Mouse (Mus musculus): ENCODE measurements around the gene Taar8b. TPM values are rescaled to one million over a fixed set of nuclear protein-coding genes. Genes with fewer than 3 reads are reported as not detected.

Taar8b gene
- polyA plus RNA-seq, 2 experiments = not detected

- no peak overlapping the region for H3K4me3 ChIP-seq (replicated peaks; ENCODE audit: low read length)
- no peak overlapping the region for H3K4me2 ChIP-seq (replicated peaks; ENCODE audit: low read depth, low read length, severe bottlenecking)
- no peak overlapping the region for H3K9ac ChIP-seq (ENCODE audit: low read depth, low read length, severe bottlenecking)
- DNase-seq (ENCODE audit: low spot score) (no peak), ATAC-seq (ENCODE audit: low FRiP score, low read depth) (no peak)
- no peaks in the 10 kb centered on the region for H3K36me3 ChIP-seq (ENCODE audit: control insufficient read depth, insufficient read depth, low read length)
- no peaks in the 10 kb centered on the region for H3K4me1 ChIP-seq (ENCODE audit: control insufficient read depth, insufficient read depth, low read length)
- no peaks in the 10 kb centered on the region for H3K27me3 ChIP-seq (ENCODE audit: control insufficient read depth, insufficient read depth, low read length)
- no peak for TF ChIP-seq POLR2A (IDR thresholded peaks at IDR 0.05; ENCODE audit: borderline replicate concordance, extremely low read depth, insufficient read depth, insufficient read length)
- 75% methylated on average over 3 of the region's 3 CpGs for WGBS
- no peak overlapping the region for H3K27ac ChIP-seq (replicated peaks; ENCODE audit: low read depth, low read length)
- no peaks in the 10 kb centered on the region for H3K9me3 ChIP-seq (ENCODE audit: control insufficient read depth, low read length)
Measured at GRCm38 (mm10) chr10:24058986-24059385, 33.1 kb downstream of the Taar8b start.

GRCm38 (mm10) chr10:24052039-24052438 lies 40.1 kb downstream of the Taar8b start:
- 65% methylated on average over 5 of the region's 5 CpGs for WGBS

GRCm38 (mm10) chr10:24049210-24049609 lies 42.9 kb downstream of the Taar8b start, which contains the start of gene Taar7f:
TSS of gene Taar7f (plus strand) at chr10:24049510.
- H3K27me3 ChIP-seq (ENCODE audit: control insufficient read depth, insufficient read depth, low read length) = no peaks in the 10 kb centered on the region
- H3K4me1 ChIP-seq (ENCODE audit: control insufficient read depth, insufficient read depth, low read length) = no peaks in the 10 kb centered on the region
- no peak within 1 kb of the TSS for H3K4me3 ChIP-seq (replicated peaks; ENCODE audit: low read length)
- no peak within 1 kb of the TSS for H3K9ac ChIP-seq (ENCODE audit: low read depth, low read length, severe bottlenecking)
- no peak within 1 kb of the TSS for H3K27ac ChIP-seq (replicated peaks; ENCODE audit: low read depth, low read length)
- no peak within 1 kb of the TSS for H3K4me2 ChIP-seq (replicated peaks; ENCODE audit: low read depth, low read length, severe bottlenecking)
- DNase-seq (ENCODE audit: low spot score) = no peak
- no peaks in the 10 kb centered on the region for H3K36me3 ChIP-seq (ENCODE audit: control insufficient read depth, insufficient read depth, low read length)
- H3K9me3 ChIP-seq (ENCODE audit: control insufficient read depth, low read length) = no peaks in the 10 kb centered on the region
- TF ChIP-seq POLR2A (IDR thresholded peaks at IDR 0.05; ENCODE audit: borderline replicate concordance, extremely low read depth, insufficient read depth, insufficient read length) = no peak
- ATAC-seq (ENCODE audit: low FRiP score, low read depth) = no peak

More at GRCm38 (mm10) chr10:24052039-24052438, 40.1 kb downstream of the Taar8b start:
- Histone ChIP-seq H3K9ac (ENCODE audit: low read depth, low read length, severe bottlenecking) (no peak overlapping the region), H3K4me1 (ENCODE audit: control insufficient read depth, insufficient read depth, low read length) (no peaks in the 10 kb centered on the region), H3K27ac (replicated peaks; ENCODE audit: low read depth, low read length) (no peak overlapping the region), H3K27me3 (ENCODE audit: control insufficient read depth, insufficient read depth, low read length) (no peaks in the 10 kb centered on the region), H3K4me2 (replicated peaks; ENCODE audit: low read depth, low read length, severe bottlenecking) (no peak overlapping the region), H3K36me3 (ENCODE audit: control insufficient read depth, insufficient read depth, low read length) (no peaks in the 10 kb centered on the region), H3K4me3 (replicated peaks; ENCODE audit: low read length) (no peak overlapping the region), H3K9me3 (ENCODE audit: control insufficient read depth, low read length) (no peaks in the 10 kb centered on the region)
- TF ChIP-seq POLR2A (IDR thresholded peaks at IDR 0.05; ENCODE audit: borderline replicate concordance, extremely low read depth, insufficient read depth, insufficient read length) = no peak
- ATAC-seq (ENCODE audit: low FRiP score, low read depth) (no peak), DNase-seq (ENCODE audit: low spot score) (no peak)

Other genes with a start within 250 kb of the Taar8b start
- gene Vnn3, start 240.8 kb downstream of the Taar8b start, polyA plus RNA-seq (2012; rRNA removed) = 0.04 and 0.08 TPM in 2 replicates
- gene Vnn3, start 240.8 kb downstream of the Taar8b start, polyA plus RNA-seq (2014; fragmentation: Nextera tagmentation; extraction: Ambion mirVana) = 0.11 and 0.23 TPM in 2 replicates
- gene Vnn1, start 197.6 kb downstream of the Taar8b start, polyA plus RNA-seq (2012; rRNA removed) = 0.82 and 1.1 TPM in 2 replicates
- 0.96 and 1.3 TPM in 2 replicates for gene Vnn1, start 197.6 kb downstream of the Taar8b start, polyA plus RNA-seq (2014; fragmentation: Nextera tagmentation; extraction: Ambion mirVana)
- gene Taar1, start 171.9 kb downstream of the Taar8b start, polyA plus RNA-seq (2012; rRNA removed) = not detected in 2 replicates
- gene Taar1, start 171.9 kb downstream of the Taar8b start, polyA plus RNA-seq (2014; fragmentation: Nextera tagmentation; extraction: Ambion mirVana) = not detected in 2 replicates
- not detected in 2 replicates for gene Taar2, start 153.7 kb downstream of the Taar8b start, polyA plus RNA-seq (2012; rRNA removed)
- gene Taar2, start 153.7 kb downstream of the Taar8b start, polyA plus RNA-seq (2014; fragmentation: Nextera tagmentation; extraction: Ambion mirVana) = not detected in 2 replicates
- not detected in 2 replicates for gene Taar3, start 142.7 kb downstream of the Taar8b start, polyA plus RNA-seq (2012; rRNA removed)
- not detected in 2 replicates for gene Taar3, start 142.7 kb downstream of the Taar8b start, polyA plus RNA-seq (2014; fragmentation: Nextera tagmentation; extraction: Ambion mirVana)
- 0.06 TPM in 1 of 2 replicates, not detected in the other for gene Taar4, start 131.8 kb downstream of the Taar8b start, polyA plus RNA-seq (2012; rRNA removed)
- not detected in 2 replicates for gene Taar4, start 131.8 kb downstream of the Taar8b start, polyA plus RNA-seq (2014; fragmentation: Nextera tagmentation; extraction: Ambion mirVana)
- 0.13 and 0.20 TPM in 2 replicates for gene Taar5, start 121.6 kb downstream of the Taar8b start, polyA plus RNA-seq (2012; rRNA removed)
- gene Taar5, start 121.6 kb downstream of the Taar8b start, polyA plus RNA-seq (2014; fragmentation: Nextera tagmentation; extraction: Ambion mirVana) = not detected in 2 replicates
- gene Taar6, start 106.6 kb downstream of the Taar8b start, polyA plus RNA-seq (2012; rRNA removed) = not detected in 2 replicates
- gene Taar6, start 106.6 kb downstream of the Taar8b start, polyA plus RNA-seq (2014; fragmentation: Nextera tagmentation; extraction: Ambion mirVana) = not detected in 2 replicates
- not detected in 2 replicates for gene Taar7a, start 98.8 kb downstream of the Taar8b start, polyA plus RNA-seq (2012; rRNA removed)
- gene Taar7a, start 98.8 kb downstream of the Taar8b start, polyA plus RNA-seq (2014; fragmentation: Nextera tagmentation; extraction: Ambion mirVana) = not detected in 2 replicates
- gene Taar7b, start 92.4 kb downstream of the Taar8b start, polyA plus RNA-seq (2012; rRNA removed) = not detected in 2 replicates
- not detected in 2 replicates for gene Taar7b, start 92.4 kb downstream of the Taar8b start, polyA plus RNA-seq (2014; fragmentation: Nextera tagmentation; extraction: Ambion mirVana)
- not detected in 2 replicates for gene Taar7d, start 65.1 kb downstream of the Taar8b start, polyA plus RNA-seq (2012; rRNA removed)
- gene Taar7d, start 65.1 kb downstream of the Taar8b start, polyA plus RNA-seq (2014; fragmentation: Nextera tagmentation; extraction: Ambion mirVana) = not detected in 2 replicates
- gene Taar7e, start 54.7 kb downstream of the Taar8b start, polyA plus RNA-seq (2012; rRNA removed) = not detected in 2 replicates
- not detected in 2 replicates for gene Taar7e, start 54.7 kb downstream of the Taar8b start, polyA plus RNA-seq (2014; fragmentation: Nextera tagmentation; extraction: Ambion mirVana)
- gene Taar7f, start 42.8 kb downstream of the Taar8b start, polyA plus RNA-seq (2012; rRNA removed) = not detected in 2 replicates
- not detected in 2 replicates for gene Taar7f, start 42.8 kb downstream of the Taar8b start, polyA plus RNA-seq (2014; fragmentation: Nextera tagmentation; extraction: Ambion mirVana)
- gene Taar8a, start 15.8 kb downstream of the Taar8b start, polyA plus RNA-seq (2012; rRNA removed) = not detected in 2 replicates
- gene Taar8a, start 15.8 kb downstream of the Taar8b start, polyA plus RNA-seq (2014; fragmentation: Nextera tagmentation; extraction: Ambion mirVana) = not detected in 2 replicates
- not detected in 2 replicates for gene Taar8c, start 9.6 kb upstream of the Taar8b start, polyA plus RNA-seq (2012; rRNA removed)
- not detected in 2 replicates for gene Taar8c, start 9.6 kb upstream of the Taar8b start, polyA plus RNA-seq (2014; fragmentation: Nextera tagmentation; extraction: Ambion mirVana)
- not detected in 2 replicates for gene Taar9, start 17.2 kb upstream of the Taar8b start, polyA plus RNA-seq (2012; rRNA removed)
- not detected in 2 replicates for gene Taar9, start 17.2 kb upstream of the Taar8b start, polyA plus RNA-seq (2014; fragmentation: Nextera tagmentation; extraction: Ambion mirVana)
- gene Stx7, start 57.0 kb upstream of the Taar8b start, polyA plus RNA-seq (2012; rRNA removed) = 60.1 and 61.1 TPM in 2 replicates
- 68.0 and 69.3 TPM in 2 replicates for gene Stx7, start 57.0 kb upstream of the Taar8b start, polyA plus RNA-seq (2014; fragmentation: Nextera tagmentation; extraction: Ambion mirVana)
- gene Moxd1, start 131.2 kb upstream of the Taar8b start, polyA plus RNA-seq (2012; rRNA removed) = 34.5 and 34.9 TPM in 2 replicates
- gene Moxd1, start 131.2 kb upstream of the Taar8b start, polyA plus RNA-seq (2014; fragmentation: Nextera tagmentation; extraction: Ambion mirVana) = 24.2 and 25.5 TPM in 2 replicates